Mouse (Mus musculus) forebrain, embryonic 11.5 days (tissue): ENCODE results near the gene Oas1f. TPM values are rescaled to one million over a fixed set of nuclear protein-coding genes. Genes with fewer than 3 reads are reported as not detected.
A peak's percentile ranks its signal among the peaks of the same experiment; 100 is the strongest.
"Not testable (repeated sequence)": the region's sequence is repeated elsewhere in the genome, so short reads cannot be mapped to it uniquely, and the experiment has no call there.

Source experiments
- ATAC-seq: fragments of 200-750 bp; cut with Nextera tagmentation; replicated peaks from 2 replicates; pipeline ENCODE4 v1.8.0; 2017; ENCODE audit warnings: moderate TSS enrichment; ENCODE audit not compliant: low FRiP score
- DNase-seq: peaks from one replicate; pipeline ENCODE4 v3.0.0-alpha.2; 2017; ENCODE audit warnings: low spot score
- H3K27ac ChIP-seq: fragments of 300-500 bp; sonication (generic); 2 replicates; pipeline ENCODE4 v1.5.1; 2014; ENCODE audit warnings: low read depth, low read length
- H3K27me3 ChIP-seq: fragments of 300-500 bp; sonication (generic); 2 replicates; pipeline ENCODE4 v1.6.1; 2014; ENCODE audit warnings: mild to moderate bottlenecking, low read length, mixed read lengths; ENCODE audit not compliant: control insufficient read depth, insufficient read depth
- H3K36me3 ChIP-seq: fragments of 300-500 bp; sonication (generic); 2 replicates; pipeline ENCODE4 v1.6.1; 2014; ENCODE audit warnings: mild to moderate bottlenecking, low read length, moderate library complexity, mixed read lengths; ENCODE audit not compliant: control insufficient read depth, insufficient read depth
- H3K4me1 ChIP-seq: fragments of 300-500 bp; sonication (generic); replicated peaks from 2 replicates; pipeline ENCODE4 v1.6.1; 2014; ENCODE audit warnings: low read length, mixed read lengths; ENCODE audit not compliant: control insufficient read depth, insufficient read depth
- H3K4me2 ChIP-seq: fragments of 300-500 bp; sonication (generic); 2 replicates; pipeline ENCODE4 v1.6.1; 2014; ENCODE audit warnings: low read depth, mild to moderate bottlenecking, low read length, moderate library complexity, mixed read lengths; ENCODE audit not compliant: severe bottlenecking
- H3K4me3 ChIP-seq: fragments of 300-500 bp; sonication (generic); 2 replicates; pipeline ENCODE4 v1.5.1; 2014; ENCODE audit warnings: low read depth, low read length
- H3K9ac ChIP-seq: fragments of 300-500 bp; sonication (generic); 2 replicates; pipeline ENCODE4 v1.6.1; 2014; ENCODE audit warnings: low read length
- H3K9me3 ChIP-seq: fragments of 300-500 bp; sonication (generic); 2 replicates; pipeline ENCODE4 v1.6.1; 2016; ENCODE audit warnings: low read length, mixed read lengths; ENCODE audit not compliant: control insufficient read depth
- WGBS: fragments of 180-500 bp; shearing (Covaris S2); extraction: QIAGEN DNeasy Blood & Tissue Kit; methylation state at CpG from one replicate; pipeline ENCODE4 v1.1.7; 2014; 5-methylcytosine and 5-hydroxymethylcytosine counted together
- polyA plus RNA-seq: library from polyadenylated mRNA; unstranded; fragments of >200 nt; fragmentation: Nextera tagmentation; extraction: Ambion mirVana; gene quantifications from 2 replicates; pipeline ENCODE4 v1.2.1, GENCODE M21; 2014

Oas1f gene
- polyA plus RNA-seq, 1 experiment from 2014 or later = not detected

GRCm38 (mm10) chr5:120887413-120887812 is 40.2 kb downstream of the Oas1f start, which contains the start of gene Oas1g:
Oas1g (minus strand) TSS chr5:120887613.
- not testable (repeated sequence) for DNase-seq, H3K27ac ChIP-seq, ATAC-seq

GRCm38 (mm10) chr5:120887831-120888230 is 40.7 kb downstream of the Oas1f start:
- no peaks in the 10 kb centered on the region for H3K4me1 ChIP-seq
- H3K27ac ChIP-seq = no peak overlapping the region
- H3K36me3 ChIP-seq = no peaks in the 10 kb centered on the region
- DNase-seq (peak; percentile 15), ATAC-seq (no peak)
- H3K4me3 ChIP-seq = no peak overlapping the region
- H3K27me3 ChIP-seq = no peaks in the 10 kb centered on the region
- no peak overlapping the region for H3K9ac ChIP-seq
- H3K4me2 ChIP-seq = no peak overlapping the region
- WGBS = 56% methylated on average over 6 of the region's 6 CpGs
- H3K9me3 ChIP-seq = no peaks in the 10 kb centered on the region

More at GRCm38 (mm10) chr5:120887413-120887812, 40.2 kb downstream of the Oas1f start, which contains the start of gene Oas1g:
- WGBS = 40% methylated on average over 5 of the region's 9 CpGs
- not testable (repeated sequence) for H3K9me3 ChIP-seq, H3K27me3 ChIP-seq, H3K9ac ChIP-seq, H3K36me3 ChIP-seq, H3K4me3 ChIP-seq, H3K4me1 ChIP-seq, H3K4me2 ChIP-seq

- not testable (repeated sequence) for ATAC-seq, H3K9me3 ChIP-seq, H3K27ac ChIP-seq, H3K27me3 ChIP-seq, H3K4me2 ChIP-seq, H3K4me3 ChIP-seq, H3K9ac ChIP-seq, H3K36me3 ChIP-seq, H3K4me1 ChIP-seq
- peak; percentile 37 for DNase-seq
- WGBS = 34% methylated on average over 4 of the region's 4 CpGs
Observed at GRCm38 (mm10) chr5:120888294-120888815, 41.2 kb downstream of the Oas1f start.

- Histone ChIP-seq H3K27ac (no peak overlapping the region), H3K4me1 (no peaks in the 10 kb centered on the region), H3K36me3 (no peaks in the 10 kb centered on the region), H3K4me2 (no peak overlapping the region), H3K9ac (no peak overlapping the region), H3K4me3 (no peak overlapping the region), H3K9me3 (no peaks in the 10 kb centered on the region), H3K27me3 (no peaks in the 10 kb centered on the region)
- DNase-seq = peak; percentile 37
- ATAC-seq = no peak
- WGBS = 91% methylated on average over 2 of the region's 2 CpGs
Observed at GRCm38 (mm10) chr5:120890026-120890425, 42.9 kb downstream of the Oas1f start.

GRCm38 (mm10) chr5:120890991-120891390 is 43.8 kb downstream of the Oas1f start:
- Histone ChIP-seq H3K27ac (no peak overlapping the region), H3K9ac (no peak overlapping the region), H3K4me2 (no peak overlapping the region), H3K27me3 (no peaks in the 10 kb centered on the region), H3K9me3 (no peaks in the 10 kb centered on the region), H3K4me1 (no peaks in the 10 kb centered on the region), H3K4me3 (no peak overlapping the region), H3K36me3 (no peaks in the 10 kb centered on the region)
- peak; percentile 9 for DNase-seq
- no peak for ATAC-seq
- 48% methylated on average over 3 of the region's 3 CpGs for WGBS

- H3K4me1 ChIP-seq, DNase-seq, ATAC-seq, H3K9me3 ChIP-seq, H3K9ac ChIP-seq, H3K4me2 ChIP-seq, H3K36me3 ChIP-seq, H3K4me3 ChIP-seq, H3K27ac ChIP-seq, H3K27me3 ChIP-seq: not testable (repeated sequence)
- 88% methylated on average over 2 of the region's 2 CpGs for WGBS
Observed at GRCm38 (mm10) chr5:120891566-120892242, 44.5 kb downstream of the Oas1f start.

- DNase-seq (peak; percentile 19), ATAC-seq (no peak)
- Histone ChIP-seq H3K36me3 (no peaks in the 10 kb centered on the region), H3K27me3 (no peaks in the 10 kb centered on the region), H3K4me2 (no peak overlapping the region), H3K27ac (no peak overlapping the region), H3K9me3 (no peaks in the 10 kb centered on the region), H3K4me1 (no peaks in the 10 kb centered on the region), H3K9ac (no peak overlapping the region), H3K4me3 (no peak overlapping the region)
- 85% methylated on average over 2 of the region's 2 CpGs for WGBS
Observed at GRCm38 (mm10) chr5:120892243-120892660, 45.1 kb downstream of the Oas1f start.

GRCm38 (mm10) chr5:120893866-120894265 is 46.7 kb downstream of the Oas1f start:
- 90% methylated on average over 4 of the region's 4 CpGs for WGBS
- not testable (repeated sequence) for H3K36me3 ChIP-seq, ATAC-seq, H3K27me3 ChIP-seq, H3K9me3 ChIP-seq, H3K4me2 ChIP-seq, H3K4me3 ChIP-seq, H3K4me1 ChIP-seq, H3K9ac ChIP-seq, H3K27ac ChIP-seq
- DNase-seq = peak; percentile 15

GRCm38 (mm10) chr5:120894692-120895091 is 47.5 kb downstream of the Oas1f start:
- not testable (repeated sequence) for H3K9ac ChIP-seq, H3K36me3 ChIP-seq
- WGBS = 74% methylated on average over 2 of the region's 2 CpGs

More at GRCm38 (mm10) chr5:120894692-120895091, 47.5 kb downstream of the Oas1f start:
- not testable (repeated sequence) for H3K27ac ChIP-seq, DNase-seq, H3K27me3 ChIP-seq, ATAC-seq, H3K4me3 ChIP-seq, H3K4me2 ChIP-seq, H3K4me1 ChIP-seq, H3K9me3 ChIP-seq
